Mouse (Mus musculus) spleen, adult 10 weeks (tissue): ENCODE results near the gene Pcgf3. TPM values are rescaled to one million over a fixed set of nuclear protein-coding genes. Genes with fewer than 3 reads are reported as not detected.

Source experiments
- polyA plus RNA-seq: library from polyadenylated mRNA; stranded (reverse); fragments of 350-450 nt; fragmentation: Illumina TruSeq; extraction: RNeasy Lipid Tissue Mini Kit (QIAGEN cat#74804); gene quantifications from one replicate; pipeline ENCODE4 v1.2.3, GENCODE M21; 2015; ENCODE audit warnings: low replicate concordance; ENCODE audit not compliant: insufficient read depth

The Pcgf3 gene
- polyA plus RNA-seq = 15.6 TPM

GRCm38 (mm10) chr5:108461082-108462065 lies at the start of gene Pcgf3:
TSS of gene Pcgf3 (plus strand) at chr5:108461232.

GRCm38 (mm10) chr5:108433804-108434587 lies 27.0 kb upstream of the Pcgf3 start, which contains the start of gene Atp5k:
TSS of gene Atp5k (minus strand) at chr5:108434448.

GRCm38 (mm10) chr5:108448785-108449668 lies 12.0 kb upstream of the Pcgf3 start, which contains the start of gene Mfsd7a:
TSS of gene Mfsd7a (minus strand) at chr5:108448891.

GRCm38 (mm10) chr5:108549489-108550206 lies 88.6 kb downstream of the Pcgf3 start, which contains the start of gene Cplx1:
TSS of gene Cplx1 (minus strand) at chr5:108550024.

Other genes starting within 250 kb of the Pcgf3 start
- 65.8 TPM for gene Dr1, start 192.3 kb upstream of the Pcgf3 start, polyA plus RNA-seq
- gene Pigg, start 148.6 kb upstream of the Pcgf3 start, polyA plus RNA-seq = 6.3 TPM
- not detected for gene Gm42517, start 93.3 kb upstream of the Pcgf3 start, polyA plus RNA-seq
- gene Pde6b, start 72.8 kb upstream of the Pcgf3 start, polyA plus RNA-seq = not detected
- gene Atp5k, start 26.8 kb upstream of the Pcgf3 start, polyA plus RNA-seq = 237 TPM
- 3.4 TPM for gene Mfsd7a, start 12.3 kb upstream of the Pcgf3 start, polyA plus RNA-seq
- gene Cplx1, start 88.8 kb downstream of the Pcgf3 start, polyA plus RNA-seq = not detected
- 91.9 TPM for gene Gak, start 168.5 kb downstream of the Pcgf3 start, polyA plus RNA-seq
- 30.0 TPM for gene Tmem175, start 168.5 kb downstream of the Pcgf3 start, polyA plus RNA-seq
- 22.7 TPM for gene Idua, start 199.1 kb downstream of the Pcgf3 start, polyA plus RNA-seq
- gene Dgkq, start 208.4 kb downstream of the Pcgf3 start, polyA plus RNA-seq = 22.0 TPM
- gene Slc26a1, start 214.3 kb downstream of the Pcgf3 start, polyA plus RNA-seq = 0.07 TPM
- gene Fgfrl1, start 231.2 kb downstream of the Pcgf3 start, polyA plus RNA-seq = 2.4 TPM